Mouse (Mus musculus): ENCODE results near the gene Mroh8.

Mroh8 gene

DNA sequence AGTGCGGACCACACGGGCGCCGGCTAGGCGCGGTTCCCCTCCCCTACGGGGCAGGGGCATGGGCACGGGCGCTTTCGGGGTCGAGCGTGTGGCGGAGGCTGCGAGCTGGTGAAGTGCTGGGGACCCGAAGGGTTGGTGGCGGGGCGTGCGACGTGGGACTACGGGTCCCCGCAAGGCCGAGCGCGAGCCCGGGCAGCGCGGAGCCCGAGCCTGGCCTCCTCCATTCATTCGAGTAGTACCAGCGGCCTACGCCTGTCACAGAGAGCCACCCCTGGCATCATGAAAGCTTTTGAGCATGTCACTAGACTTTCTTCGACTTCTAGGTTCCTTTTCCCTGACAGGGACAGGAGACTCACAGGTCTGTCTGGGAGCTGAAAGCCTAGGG, at the start of gene Mroh8:
Gene Mroh8, minus strand, starts transcription at position 134 of the 385 bp plus-strand sequence.
- DNase-seq: no peak

DNA sequence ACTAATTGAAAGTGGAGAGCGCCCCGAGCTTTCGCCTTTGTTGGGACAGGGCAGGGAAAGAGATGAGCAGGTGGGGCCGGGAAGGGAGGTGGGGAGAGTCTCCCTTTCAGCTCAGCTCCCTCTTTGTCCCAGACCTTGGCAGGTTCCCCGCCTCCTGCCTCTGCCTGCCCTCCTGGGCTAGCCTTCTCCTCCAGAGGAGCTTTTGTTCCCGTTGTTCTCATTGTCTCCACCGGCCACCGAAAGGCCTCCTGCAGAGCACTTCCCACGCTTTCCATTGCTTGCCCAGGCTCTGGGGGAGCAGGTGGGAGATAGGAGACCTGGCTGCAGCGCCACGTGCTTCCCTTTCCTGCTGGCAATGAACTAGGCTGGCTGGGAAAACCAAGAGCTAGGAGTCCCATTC, 49.2 kb upstream of the Mroh8 start:
- no peak for DNase-seq

DNA sequence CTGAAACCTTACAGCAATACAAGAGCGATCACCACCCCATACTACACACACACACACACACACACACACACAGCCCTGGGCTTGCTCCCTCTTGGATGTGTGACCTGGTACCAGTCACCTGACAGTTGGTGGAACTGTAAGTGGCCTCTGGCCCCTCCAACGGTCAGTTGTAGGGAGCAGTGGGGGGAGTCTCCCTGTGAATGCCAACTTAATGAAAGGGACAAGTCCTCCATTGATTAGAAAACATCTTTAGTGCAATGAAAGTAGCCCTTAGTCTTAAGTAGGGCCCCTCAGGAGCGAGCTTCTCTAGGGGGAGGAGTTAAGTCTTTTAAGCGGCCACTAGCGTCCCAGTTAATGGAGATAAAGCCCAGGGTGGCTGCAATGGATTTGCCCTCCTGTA, 48.8 kb upstream of the Mroh8 start:
- no peak for DNase-seq

DNA sequence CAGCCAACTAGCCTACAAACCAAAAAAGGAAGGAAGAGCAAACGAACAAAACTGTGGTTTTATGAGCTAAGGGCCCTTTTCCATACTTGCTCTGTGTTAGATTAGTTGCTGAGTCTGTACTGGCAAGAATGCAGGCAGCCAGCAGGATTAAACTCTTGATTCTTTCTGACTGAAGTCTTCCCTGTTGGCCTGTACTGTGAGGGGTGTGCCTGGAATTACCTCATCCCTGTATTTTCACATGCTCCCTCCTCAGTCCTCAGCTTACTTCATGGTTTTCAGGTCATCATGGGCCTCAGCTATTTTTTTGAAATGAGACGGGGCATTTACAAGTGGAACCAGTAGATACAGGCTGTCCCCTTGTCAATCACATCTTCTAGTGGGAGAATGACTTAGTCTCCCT, 45.9 kb upstream of the Mroh8 start:
- DNase-seq: no peak

DNA sequence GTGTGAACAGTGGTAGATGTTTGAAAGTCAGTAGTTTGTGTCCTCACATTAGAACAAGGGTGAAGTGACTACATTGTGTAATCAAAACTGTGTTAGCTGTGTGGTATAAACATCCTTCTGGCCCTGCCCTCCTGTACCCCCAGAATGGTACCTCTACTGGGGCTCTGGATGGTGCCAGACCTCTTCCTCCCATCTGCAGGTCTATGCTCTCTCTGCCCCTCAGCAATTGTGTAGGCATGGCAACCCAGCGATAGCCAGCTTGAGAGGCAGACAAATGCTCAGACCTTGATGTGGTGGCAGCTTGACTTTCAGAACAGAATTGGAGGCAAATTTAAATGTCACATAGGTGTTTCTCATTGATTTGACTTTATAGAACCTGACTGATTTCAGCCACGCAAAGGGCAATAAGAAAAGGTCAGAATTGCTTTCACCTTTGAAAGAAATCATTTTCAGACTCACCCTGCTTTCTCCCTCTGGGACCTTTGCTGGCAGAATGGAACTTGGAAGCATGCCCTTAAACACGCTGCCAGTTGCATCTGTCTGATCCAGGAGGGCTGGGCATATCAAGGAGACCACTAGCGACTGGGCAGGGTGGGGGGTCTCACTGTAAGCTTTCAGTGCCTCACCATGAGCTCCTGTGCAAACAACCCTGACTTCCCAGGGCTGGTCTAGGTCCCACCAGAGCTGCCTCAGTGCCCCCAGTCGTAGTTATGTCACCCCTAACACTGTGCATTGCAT, 42.8 kb upstream of the Mroh8 start:
- no peak for DNase-seq

DNA sequence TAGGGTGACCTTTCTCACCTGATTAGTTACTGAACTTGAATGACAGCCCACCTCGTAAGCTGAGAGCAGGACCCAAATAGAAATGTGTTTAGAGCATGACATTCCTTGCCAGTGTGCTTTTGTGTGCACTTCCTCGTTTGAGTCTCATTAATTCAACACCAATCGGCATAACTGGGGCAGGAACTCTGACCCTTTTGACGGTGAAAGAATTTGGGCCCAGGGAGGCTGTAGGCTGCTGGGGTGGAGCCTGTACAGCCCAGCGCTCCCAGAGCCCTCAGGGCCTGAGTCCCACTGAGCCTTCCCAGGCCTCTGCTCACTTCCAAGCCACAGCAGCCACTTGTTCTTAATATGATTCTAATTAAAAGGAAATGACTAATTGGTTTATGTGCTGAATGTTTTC, 41.5 kb upstream of the Mroh8 start:
- DNase-seq: no peak

DNA sequence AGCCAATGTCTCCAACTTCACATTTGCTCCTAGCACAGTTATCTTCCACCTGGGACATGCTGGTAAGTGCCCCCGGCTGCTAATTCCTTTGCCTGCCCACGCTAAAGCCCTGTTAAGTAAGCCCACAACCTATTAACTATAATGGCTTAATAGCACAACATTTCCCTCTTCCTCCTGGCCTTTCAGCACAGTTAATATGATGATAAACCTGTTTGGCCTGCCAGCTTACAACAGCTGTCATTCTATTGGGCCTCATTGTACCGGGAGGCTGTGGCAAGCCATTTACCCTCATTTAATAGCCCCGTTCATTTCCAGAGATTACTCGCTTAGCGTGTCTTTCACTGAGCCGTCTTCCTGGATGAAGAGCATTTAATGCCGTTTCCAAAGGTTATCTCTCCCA, 40.8 kb upstream of the Mroh8 start:
- no peak for DNase-seq

DNA sequence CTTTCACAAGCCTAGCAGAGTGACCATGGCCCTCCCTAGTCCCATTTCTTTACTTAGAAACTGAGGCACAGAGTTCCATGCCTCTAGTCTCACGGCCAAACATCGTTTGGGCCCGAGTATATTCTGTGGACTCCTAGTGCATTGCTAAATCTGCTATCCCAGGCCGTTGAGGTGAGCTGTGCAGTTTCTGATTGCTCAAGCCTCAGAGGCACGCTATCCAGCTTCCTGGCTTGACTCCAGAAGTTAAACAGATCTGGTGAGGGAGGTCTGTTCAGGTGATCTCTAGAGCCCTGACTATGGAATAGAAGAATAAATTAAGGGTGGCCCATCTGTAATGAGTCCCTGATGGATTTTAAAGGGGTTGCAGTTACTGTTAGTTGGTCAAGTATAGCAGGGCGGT, 37.9 kb upstream of the Mroh8 start:
- DNase-seq: no peak

DNA sequence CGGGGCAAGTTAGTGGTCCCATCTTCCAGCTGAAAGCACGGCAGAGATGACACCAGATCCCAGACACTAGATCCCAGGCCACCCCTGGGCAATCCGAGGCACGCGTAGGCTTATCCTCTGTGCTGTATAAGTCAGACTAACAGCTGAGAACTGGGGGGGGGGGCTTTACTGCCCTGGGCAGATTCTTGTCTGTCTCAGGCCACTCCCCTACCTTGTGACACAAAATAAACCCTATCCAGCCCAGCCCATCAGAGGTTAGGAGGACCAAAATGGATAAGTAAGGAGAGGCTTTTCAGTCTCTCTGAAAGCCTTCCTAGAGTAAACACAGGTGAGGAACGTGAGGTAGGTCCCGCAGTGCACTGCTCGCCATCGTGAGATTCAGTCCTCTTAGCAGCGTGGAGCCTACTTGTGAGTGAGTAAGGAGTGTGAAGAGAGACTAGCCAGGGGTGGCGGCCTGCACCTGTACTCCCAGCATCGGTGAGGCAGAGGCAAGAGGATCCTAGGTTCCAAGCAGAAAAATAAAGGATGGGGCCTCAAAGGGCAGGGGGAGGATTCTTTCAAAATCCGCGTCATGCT, 37.1 kb upstream of the Mroh8 start:
- no peak for DNase-seq

DNA sequence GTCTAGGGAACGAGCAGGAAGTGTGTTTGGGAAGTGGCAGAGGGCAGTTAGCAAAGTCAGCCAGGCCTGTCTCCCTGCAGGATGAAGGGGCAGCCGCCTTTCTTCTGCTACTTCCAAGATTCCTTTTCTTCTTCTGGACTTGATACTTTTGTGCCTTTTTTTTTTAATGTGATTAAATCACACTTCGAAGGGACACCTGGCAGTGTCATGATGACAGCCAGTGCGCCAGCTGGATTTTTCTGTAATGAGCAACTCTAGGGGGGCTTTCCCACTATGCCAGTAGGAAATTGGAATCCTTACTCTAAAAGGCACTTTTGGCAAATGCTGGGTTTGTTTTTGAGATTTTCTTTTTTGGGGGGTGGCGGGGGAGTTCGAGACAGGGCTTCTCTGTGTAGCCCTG, 36.1 kb upstream of the Mroh8 start:
- DNase-seq: no peak

DNA sequence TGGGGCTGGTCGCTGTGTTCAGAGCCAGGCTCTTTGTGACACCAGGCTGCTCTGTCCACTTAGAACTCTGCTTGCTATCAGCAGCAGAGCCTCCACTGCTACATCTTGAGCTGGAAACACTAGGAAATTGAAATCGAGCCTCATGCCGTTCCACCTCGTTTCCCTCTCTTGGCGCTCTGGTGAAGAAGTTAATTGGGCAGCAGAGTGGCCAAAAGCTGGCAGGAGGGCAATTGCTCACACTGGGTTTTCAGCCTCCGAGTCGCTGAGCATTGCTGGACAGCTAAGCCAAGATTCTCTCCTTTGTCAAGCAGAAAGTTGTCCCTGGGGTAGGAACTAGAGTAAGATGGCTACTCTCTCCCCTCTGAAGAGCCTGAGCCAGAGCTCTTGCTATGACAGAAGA, 35.0 kb upstream of the Mroh8 start:
- DNase-seq: no peak

DNA sequence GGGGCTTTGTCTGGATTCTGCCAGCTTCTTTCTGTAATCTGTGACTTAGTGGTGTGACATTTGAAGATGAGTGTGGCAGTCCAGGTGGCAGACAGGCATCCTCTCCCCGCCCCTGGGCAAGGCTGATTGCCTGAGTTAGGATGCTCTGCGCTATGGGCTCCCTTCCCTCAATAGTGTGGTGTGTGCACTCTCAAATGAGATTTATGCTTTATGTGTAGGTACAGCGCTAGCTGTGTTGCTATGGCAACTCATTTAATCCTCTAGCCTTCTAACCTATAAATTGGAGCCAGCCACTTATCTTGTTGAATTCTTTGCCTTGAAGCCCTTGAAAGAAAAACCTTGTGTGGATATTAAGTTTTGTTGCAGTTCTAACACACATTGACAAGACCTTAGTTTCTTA, 34.4 kb upstream of the Mroh8 start:
- DNase-seq: no peak

DNA sequence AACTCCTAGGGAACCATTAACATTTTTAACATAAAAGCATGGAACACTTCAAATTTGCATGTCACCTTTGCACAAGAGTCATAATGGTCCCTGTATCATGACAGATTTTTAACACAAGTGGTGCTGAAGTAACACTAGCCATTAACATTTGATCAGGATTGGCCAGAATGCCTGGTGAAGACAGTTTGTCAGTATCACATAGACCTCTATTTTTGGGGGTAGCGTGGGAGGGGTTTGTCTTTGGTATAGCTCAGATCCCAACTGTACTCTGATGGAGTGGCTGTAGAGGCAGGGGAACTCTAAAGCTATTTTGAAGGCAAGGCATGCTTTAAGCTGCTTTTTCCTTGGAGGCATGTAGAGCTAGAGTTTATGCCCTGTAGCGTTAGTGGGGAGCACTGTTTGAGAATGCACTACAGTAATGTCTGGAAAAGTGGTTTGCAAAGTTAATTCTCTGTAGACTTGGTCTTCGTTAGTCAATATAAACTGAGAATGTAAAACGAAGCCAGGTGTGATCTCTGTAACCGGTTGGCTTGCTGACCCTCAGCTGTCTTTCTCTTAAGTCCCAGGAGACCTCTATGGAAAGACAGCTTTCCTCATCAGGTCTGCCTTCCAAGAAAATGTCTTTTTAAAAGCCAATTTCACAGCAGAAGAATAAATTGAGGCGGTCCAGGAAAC, 31.8 kb upstream of the Mroh8 start:
- DNase-seq: no peak

DNA sequence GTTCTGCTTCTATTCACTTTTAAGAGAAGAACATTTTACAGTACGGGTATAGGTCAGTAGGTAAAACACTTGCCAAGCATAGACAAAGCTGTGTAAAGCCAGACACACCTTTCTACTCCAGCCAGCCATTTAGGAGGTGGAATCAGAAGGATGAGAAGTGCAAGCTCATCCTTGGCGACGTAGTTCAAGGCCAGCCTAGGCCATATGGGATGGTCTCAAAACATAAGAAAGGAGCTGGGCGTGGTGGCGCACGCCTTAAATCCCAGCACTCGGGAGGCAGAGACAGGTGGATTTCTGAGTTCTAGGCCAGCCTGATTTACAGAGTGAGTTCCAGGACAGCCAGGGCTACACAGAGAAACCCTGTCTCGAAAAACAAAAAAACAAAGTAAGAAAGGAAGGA, 30.3 kb upstream of the Mroh8 start:
- no peak for DNase-seq

DNA sequence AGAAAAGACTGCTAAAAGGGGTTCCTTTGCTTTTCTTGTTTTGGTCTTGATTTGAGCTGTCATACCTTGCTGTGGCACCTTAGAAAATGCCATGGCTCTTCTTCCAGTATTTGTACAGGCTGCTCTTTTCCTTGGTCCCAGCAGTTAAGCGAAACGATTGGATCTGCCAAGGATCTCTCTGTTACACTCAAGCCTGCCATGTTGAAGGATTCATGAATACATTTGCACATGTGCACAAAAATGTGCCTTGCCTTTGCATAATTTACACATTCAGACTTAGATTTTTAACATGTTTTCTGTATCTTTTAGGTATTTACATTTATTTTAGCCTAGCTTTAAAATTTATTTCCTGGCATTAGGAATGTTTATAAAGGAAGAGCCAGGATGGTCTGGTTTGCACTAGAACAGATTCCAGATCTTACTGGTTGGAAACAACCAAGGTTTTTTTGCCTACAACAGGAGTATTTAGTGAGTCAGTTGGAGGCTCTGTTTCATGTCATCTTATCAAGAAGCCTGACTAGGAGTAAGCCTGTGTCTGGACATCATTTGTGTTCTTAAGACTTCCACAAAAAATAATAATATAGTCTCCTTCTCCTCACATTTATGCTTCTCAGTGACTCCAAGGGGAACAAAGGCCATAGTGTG, 29.0 kb upstream of the Mroh8 start:
- no peak for DNase-seq

DNA sequence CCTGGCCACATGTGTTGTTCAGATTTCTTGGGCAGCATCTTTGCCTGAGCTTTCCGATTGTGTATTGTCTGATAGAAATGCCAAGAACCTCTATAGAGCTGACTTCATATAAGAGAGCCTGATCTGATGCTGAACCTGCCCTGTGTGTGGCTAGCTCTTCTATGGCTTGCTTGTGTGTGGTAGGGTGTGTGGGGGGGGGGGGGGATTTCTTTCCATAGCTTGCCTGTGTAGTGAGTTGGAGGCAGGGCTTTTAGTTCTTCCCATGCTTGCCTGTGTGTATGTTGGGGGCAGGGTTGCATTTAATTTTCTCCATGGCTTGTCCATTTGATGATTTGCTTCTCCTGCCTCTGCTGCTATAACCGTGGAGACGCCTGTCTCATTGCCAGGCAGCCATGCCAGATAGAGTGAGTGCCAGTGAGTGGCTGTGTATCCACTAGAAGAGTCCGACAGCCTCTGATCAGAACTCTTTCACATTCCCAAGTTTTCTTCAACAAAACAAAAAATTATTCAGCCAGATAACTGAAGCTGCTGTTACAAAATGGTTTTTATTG, 28.4 kb upstream of the Mroh8 start:
- DNase-seq: peak; percentile 35

DNA sequence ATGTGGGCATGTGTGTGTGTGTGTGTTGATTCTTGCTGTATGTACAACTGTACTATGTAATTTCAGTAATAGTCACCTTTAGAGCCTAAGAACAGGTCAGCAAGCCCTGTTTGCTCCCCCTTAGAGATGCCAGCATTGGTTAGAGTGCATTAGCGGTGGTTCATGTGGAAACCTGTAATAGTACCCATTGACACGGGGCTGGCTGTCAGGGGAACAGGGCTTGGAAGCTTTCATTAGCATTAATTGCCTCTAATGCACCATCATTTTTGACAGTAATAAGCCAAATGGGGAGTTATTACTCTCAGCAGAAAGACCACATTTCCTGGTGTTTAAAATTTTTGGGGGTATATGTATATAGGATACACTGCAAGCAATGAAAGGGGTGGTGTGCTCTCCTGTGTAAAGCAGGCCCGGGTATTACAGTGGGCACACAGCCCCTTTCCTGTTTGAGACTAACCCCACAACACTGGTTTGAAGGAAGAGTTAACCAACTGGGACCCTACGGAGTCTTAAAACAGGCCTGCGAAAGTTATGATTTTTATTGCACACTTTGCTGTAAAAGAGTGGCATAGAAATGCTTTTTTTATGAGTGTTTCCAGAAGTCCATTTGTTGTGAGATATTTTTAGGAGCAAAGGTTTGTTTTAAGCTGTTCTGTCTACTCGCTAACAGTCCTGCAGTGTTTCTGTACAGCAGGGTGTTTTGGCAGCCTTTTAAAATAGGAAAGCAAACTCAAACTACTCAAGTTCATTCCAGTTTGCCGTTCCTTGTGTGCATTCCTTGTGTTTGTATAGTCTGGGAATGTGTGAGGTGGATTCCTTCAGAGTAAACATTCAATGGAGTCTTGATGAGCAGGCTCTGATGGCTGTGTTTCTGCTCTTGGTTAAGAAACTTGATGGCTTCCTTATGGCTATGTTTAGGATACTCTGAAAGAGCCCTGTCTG, 27.0 kb upstream of the Mroh8 start:
- DNase-seq: no peak

DNA sequence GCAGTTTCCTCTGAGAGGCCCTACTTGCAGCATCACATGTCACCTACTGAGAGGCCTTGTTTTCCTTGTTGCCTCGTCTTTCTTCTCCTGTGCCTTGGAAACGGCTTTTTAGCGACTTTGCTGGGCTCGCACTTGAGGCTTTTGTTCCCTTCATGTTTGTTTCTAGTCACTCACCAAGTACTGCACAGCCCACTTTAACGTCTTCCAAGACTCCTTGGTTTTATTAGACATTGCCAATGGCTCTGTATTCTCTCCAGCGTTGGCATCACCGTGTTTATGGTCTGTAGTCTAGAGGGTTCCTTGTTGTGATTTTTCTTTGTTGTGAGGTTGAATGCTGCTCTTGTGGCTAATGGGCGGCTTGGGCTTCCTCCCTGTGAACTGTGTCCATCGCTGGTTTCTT, 23.7 kb upstream of the Mroh8 start:
- DNase-seq: no peak

DNA sequence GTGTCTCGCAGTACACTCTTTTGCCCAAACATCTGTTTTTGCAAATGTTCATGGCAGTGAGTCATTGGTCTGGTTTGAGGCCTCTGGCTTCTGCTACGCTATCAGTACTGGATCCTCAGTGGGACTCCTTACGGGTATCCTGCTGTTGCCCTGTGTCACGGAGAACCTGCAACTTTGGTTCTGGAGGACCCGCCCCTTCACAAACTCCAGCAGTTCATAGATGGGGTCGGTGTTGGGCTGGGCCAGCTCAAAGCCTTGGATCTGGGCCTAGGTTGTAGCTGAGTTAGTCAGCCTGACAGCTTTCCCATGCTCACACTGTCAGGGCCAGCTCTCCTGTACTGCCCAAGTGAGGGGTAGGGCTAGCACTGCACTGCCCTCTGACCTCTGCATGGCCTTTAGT, 20.7 kb upstream of the Mroh8 start:
- DNase-seq: no peak

DNA sequence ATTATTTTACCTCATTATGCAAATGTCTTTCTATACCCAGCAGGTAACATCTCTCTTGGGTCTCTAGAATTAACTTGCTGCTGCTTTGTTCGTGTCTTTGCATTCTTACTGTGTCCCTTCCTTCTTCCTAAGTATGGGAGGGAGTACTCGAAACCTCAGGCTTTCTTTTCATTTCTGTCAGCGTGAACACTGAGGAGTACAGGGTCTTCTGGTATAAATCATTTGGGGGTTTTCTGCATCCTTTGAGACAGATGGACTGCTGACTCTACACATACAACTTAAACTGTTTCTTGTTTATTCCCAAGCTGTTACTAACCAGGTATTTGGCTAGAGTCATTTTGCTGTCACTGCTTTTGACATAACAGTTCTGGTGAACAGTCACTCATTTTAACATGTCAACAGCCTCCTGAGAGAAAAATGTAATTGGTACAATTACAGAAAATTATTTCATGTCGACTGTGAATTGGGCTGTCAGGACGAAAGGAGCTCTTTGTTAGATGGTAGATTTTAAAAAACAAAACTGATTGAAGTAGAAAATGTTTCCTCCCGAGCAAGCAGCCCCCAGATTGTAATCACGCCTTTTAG, 16.8 kb upstream of the Mroh8 start:
- DNase-seq: no peak

DNA sequence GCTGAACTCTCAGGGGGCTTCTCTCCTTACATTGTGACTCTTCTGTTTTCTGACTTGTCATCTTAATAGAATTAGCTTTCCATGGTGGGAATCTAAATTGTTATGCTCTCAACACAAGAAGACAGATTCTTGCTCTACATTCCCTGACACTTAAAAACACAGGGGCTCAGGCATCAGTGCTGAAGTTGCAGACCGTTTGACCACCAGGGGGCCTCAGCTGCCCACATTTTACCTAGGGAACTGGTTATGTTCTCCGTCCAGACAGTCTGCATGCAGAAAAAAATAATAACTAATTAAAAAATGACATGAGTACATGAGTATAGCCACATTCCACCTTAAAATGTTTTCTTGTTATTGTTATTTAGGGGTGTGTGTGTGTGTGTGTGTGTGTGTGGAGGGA, 12.7 kb upstream of the Mroh8 start:
- peak; percentile 90 for DNase-seq

DNA sequence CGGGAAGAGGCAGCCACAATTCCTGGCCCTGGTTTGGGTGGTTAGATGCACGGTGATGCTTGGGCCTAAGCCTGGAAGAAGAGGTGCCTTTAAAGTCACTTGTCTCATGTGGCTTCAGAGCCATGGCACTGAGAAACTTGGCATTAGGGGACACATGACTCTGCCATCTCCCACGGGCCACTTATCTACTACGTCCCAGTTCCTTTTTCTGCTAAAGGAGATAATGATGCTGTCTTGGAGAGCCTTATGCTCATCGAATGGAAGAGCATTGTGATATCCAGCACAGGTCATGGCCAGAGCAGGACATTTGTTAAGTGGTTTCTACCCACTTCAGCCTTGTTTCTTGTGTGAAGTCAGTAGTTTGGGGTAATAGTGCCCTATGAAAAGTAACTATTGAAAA, 9.6 kb upstream of the Mroh8 start:
- no peak for DNase-seq

All from right cerebral cortex, postnatal 4 days (tissue).